ENCODE assay signal across 11 mouse cellular contexts in the genomic region with DNA sequence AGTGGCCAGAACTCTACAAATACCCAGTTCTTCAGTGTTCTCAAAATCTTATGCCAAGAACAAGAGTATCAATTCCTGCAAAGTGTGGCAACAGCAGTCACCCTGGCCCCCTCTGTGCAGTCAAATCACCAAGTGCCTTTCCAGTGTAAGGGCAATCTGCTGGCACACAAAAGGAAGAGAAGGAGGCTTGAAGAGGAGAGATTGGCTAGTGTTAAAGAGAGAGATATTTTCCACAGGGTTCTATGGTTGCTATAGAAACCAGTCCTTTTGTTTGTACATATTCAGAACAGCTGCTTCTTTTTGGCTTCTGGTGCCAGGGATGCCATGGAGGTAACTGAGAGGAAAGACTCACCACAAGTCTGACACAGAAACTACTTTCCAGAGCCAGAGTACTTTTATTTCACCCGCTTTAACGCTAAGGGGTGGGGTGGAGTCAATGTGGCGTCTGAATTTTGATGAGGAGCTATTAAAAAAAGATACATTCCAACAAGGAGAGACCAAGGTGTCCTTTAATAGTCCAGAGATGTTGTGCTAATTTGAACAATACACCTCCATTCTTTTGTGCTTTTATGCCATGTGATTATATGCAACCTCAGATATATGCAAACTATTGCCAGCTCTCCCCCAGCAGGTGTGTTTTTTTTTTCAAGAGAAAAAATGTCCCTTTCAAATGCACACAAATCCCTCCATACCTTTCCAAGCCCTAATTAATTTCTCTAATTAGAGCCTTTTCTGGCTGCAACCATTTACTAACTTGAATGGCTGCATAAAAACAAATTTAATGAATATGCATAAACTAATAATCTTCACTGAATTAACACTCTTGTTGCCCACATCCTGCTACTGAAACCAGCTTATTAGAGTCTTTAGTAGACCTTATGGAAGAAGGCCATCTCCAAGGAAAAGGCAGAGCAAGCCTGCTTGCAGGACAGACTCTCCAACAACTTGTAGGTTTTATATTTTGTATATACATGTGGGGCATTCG.
DNase-seq lines count a peak whose midpoint lies in the region; ATAC-seq and TF ChIP-seq lines count a peak whose summit lies in the region.
"Had no signal": no experiment of that assay in that cellular context is flagged by ENCODE, and none has a peak within 500 bp of the region (broad histone marks: within the 10 kb centered on the region; RNA-seq: fewer than 3 reads in every experiment).

No protein-coding gene starts in this region.

- H3K9me3 ChIP-seq in neural tube, embryonic 11.5 days (ENCODE audit: control insufficient read depth, low read length): no peaks in the 10 kb centered on the region
- H3K9me3 ChIP-seq in forebrain, embryonic 11.5 days (ENCODE audit: control insufficient read depth, low read length): no peaks in the 10 kb centered on the region
- H3K9me3 ChIP-seq in hindbrain, postnatal 0 days (ENCODE audit: low read length): no peaks in the 10 kb centered on the region
- H3K9me3 ChIP-seq: liver, embryonic 15.5 days had no signal

- H3K27ac ChIP-seq in neural tube, embryonic 11.5 days (ENCODE audit: low read depth, low read length): no peak overlapping the region
- H3K27ac ChIP-seq in forebrain, embryonic 11.5 days (ENCODE audit: low read depth, low read length): no peak overlapping the region
- H3K27ac ChIP-seq in hindbrain, postnatal 0 days: peak overlapping the region; percentile 11; the same call in 1 of the 2 replicates
- H3K27ac ChIP-seq: liver, embryonic 15.5 days had no signal

- no peaks in the 10 kb centered on the region for H3K36me3 ChIP-seq in neural tube, embryonic 11.5 days (ENCODE audit: control insufficient read depth, insufficient read depth, low read length)
- no peaks in the 10 kb centered on the region for H3K36me3 ChIP-seq in forebrain, embryonic 11.5 days (ENCODE audit: control insufficient read depth, insufficient read depth, low read length)
- no peaks in the 10 kb centered on the region for H3K36me3 ChIP-seq in hindbrain, postnatal 0 days (ENCODE audit: insufficient read depth, low read length)
- H3K36me3 ChIP-seq: liver, embryonic 15.5 days had no signal

- no peak overlapping the region for H3K9ac ChIP-seq in neural tube, embryonic 11.5 days (ENCODE audit: low read length)
- H3K9ac ChIP-seq in forebrain, embryonic 11.5 days (ENCODE audit: low read length): no peak overlapping the region
- H3K9ac ChIP-seq in hindbrain, postnatal 0 days (replicated peaks; ENCODE audit: low read length): no peak overlapping the region
- H3K9ac ChIP-seq: liver, embryonic 15.5 days had no signal

- H3K4me3 ChIP-seq in neural tube, embryonic 11.5 days (ENCODE audit: low read depth, low read length): no peak overlapping the region
- no peak overlapping the region for H3K4me3 ChIP-seq in forebrain, embryonic 11.5 days (ENCODE audit: low read depth, low read length)
- H3K4me3 ChIP-seq in hindbrain, postnatal 0 days (ENCODE audit: low read length): no peak overlapping the region
- H3K4me3 ChIP-seq: liver, embryonic 15.5 days had no signal

- ATAC-seq in neural tube, embryonic 11.5 days (ENCODE audit: insufficient read depth, low FRiP score, low TSS enrichment): peak; percentile 90
- peak; percentile 82 for ATAC-seq in forebrain, embryonic 11.5 days (replicated peaks; ENCODE audit: low FRiP score)
- peak; percentile 88 for ATAC-seq in hindbrain, postnatal 0 days
- ATAC-seq: CD4-positive, CD25-positive, alpha-beta regulatory T cell, adult 4 months; intestine, embryonic 16.5 days had no signal

- no peak for TF ChIP-seq CTCF in hindbrain, postnatal 0 days (IDR thresholded peaks at IDR 0.05; ENCODE audit: low read depth)

- H3K27me3 ChIP-seq in neural tube, embryonic 11.5 days (ENCODE audit: control insufficient read depth, insufficient read depth, low read length): no peaks in the 10 kb centered on the region
- no peaks in the 10 kb centered on the region for H3K27me3 ChIP-seq in forebrain, embryonic 11.5 days (ENCODE audit: control insufficient read depth, insufficient read depth, low read length)
- no peaks in the 10 kb centered on the region for H3K27me3 ChIP-seq in hindbrain, postnatal 0 days (ENCODE audit: insufficient read depth, low read length)
- H3K27me3 ChIP-seq: liver, embryonic 15.5 days had no signal

- DNase-seq in neural tube, embryonic 11.5 days (ENCODE audit: low spot score): peak; percentile 24
- no peak for DNase-seq in neural tube, embryonic 10.5 days (ENCODE audit: extremely low spot score, low spot score)
- DNase-seq in forebrain, embryonic 11.5 days (ENCODE audit: low spot score): peak; percentile 54
- peak; percentile 72 for DNase-seq in hindbrain, postnatal 0 days (ENCODE audit: low spot score)
- peak; percentile 29 for DNase-seq in retina, embryonic 14.5 days (ENCODE audit: low spot score)
- no peak for DNase-seq in spleen, postnatal 14 days (ENCODE audit: low spot score in 2 of 2)
- DNase-seq in adrenal gland, postnatal 10 days: no peak
- no peak for DNase-seq in layer of hippocampus, postnatal 25 days (ENCODE audit: extremely low spot score in 1 of 2, low spot score in 1 of 2)

- 52% methylated on average over 4 of the region's 4 CpGs for WGBS in neural tube, embryonic 11.5 days
- 54% methylated on average over 4 of the region's 4 CpGs for WGBS in forebrain, embryonic 11.5 days
- 29% methylated on average over 4 of the region's 4 CpGs for WGBS in hindbrain, postnatal 0 days

- H3K4me1 ChIP-seq in neural tube, embryonic 11.5 days (ENCODE audit: control insufficient read depth, insufficient read depth, low read length): 0 out of 2 replicates have a peak, but pooled peaks cover 4% of the 10 kb centered on the region
- H3K4me1 ChIP-seq in forebrain, embryonic 11.5 days (replicated peaks; ENCODE audit: control insufficient read depth, insufficient read depth, low read length): no peaks in the 10 kb centered on the region
- H3K4me1 ChIP-seq in hindbrain, postnatal 0 days (ENCODE audit: insufficient read depth, low read length): peaks cover 11% of the 10 kb centered on the region; the same call in 1 of the 2 replicates
- H3K4me1 ChIP-seq: liver, embryonic 15.5 days had no signal

- H3K4me2 ChIP-seq in neural tube, embryonic 11.5 days (ENCODE audit: low read depth): no peak overlapping the region
- H3K4me2 ChIP-seq in forebrain, embryonic 11.5 days (ENCODE audit: low read depth, low read length, severe bottlenecking): no peak overlapping the region
- H3K4me2 ChIP-seq in hindbrain, postnatal 0 days (ENCODE audit: low read depth, low read length): peak overlapping the region; percentile 27; the same call in 1 of the 2 replicates
- H3K4me2 ChIP-seq: liver, embryonic 15.5 days had no signal

Comparison
In these comparisons a context has a peak if more than half of its experiments do, and no peak if none do; other contexts are left out.
1. DNase-seq: peak in neural tube, embryonic 11.5 days (single experiment), forebrain, embryonic 11.5 days (single experiment), hindbrain, postnatal 0 days (single experiment) and retina, embryonic 14.5 days (single experiment); none in neural tube, embryonic 10.5 days (single experiment), spleen, postnatal 14 days (0 of 2), adrenal gland, postnatal 10 days (single experiment) and layer of hippocampus, postnatal 25 days (0 of 2).
2. Peak in every context shown above with its lines, with median percentiles within 50 percentile points of each other: ATAC-seq.